Mouse (Mus musculus): ENCODE measurements around the gene Ripor1.
"Not testable (repeated sequence)": the region's sequence is repeated elsewhere in the genome, so short reads cannot be mapped to it uniquely, and the experiment has no call there.

DNA sequence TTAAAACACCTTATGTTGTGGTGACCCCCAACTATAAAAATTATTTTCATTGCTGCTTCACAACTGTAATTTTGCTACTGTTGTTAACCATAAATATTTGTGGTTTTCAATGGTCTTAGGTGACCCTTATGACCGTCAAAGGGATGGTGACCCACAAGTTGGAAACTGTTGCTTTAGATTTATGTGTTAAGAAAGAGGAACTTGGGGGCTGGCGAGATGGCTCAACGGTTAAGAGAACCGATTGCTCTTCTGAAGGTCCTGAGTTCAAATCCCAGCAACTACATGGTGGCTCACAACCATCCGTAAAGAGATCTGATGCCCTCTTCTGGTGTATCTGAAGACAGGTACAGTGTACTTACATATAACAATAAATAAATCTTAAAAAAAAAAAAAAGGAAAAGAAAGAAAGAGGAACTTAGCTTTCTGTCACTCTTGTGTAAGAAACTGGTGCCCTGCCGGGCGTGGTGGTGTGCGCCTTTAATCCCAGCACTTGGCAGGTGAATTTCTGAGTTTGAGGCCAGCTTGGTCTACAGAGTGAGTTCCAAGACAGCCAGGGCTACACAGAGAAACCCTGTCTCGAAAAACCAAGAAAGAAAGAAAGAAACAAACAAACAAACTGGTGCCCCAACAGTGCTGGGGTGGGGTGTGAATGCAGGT is 40.4 kb upstream of the Ripor1 start:
- not testable (repeated sequence) for TF ChIP-seq CTCF, POLR2A (IDR thresholded peaks at IDR 0.05; ENCODE audit: extremely low read depth, insufficient read depth, low read length)
